Mouse (Mus musculus) heart, postnatal 0 days (tissue): ENCODE measurements around the gene Olfr657. TPM values are rescaled to one million over a fixed set of nuclear protein-coding genes. Genes with fewer than 3 reads are reported as not detected.

Source experiments
- ATAC-seq: fragments of 200-750 bp; cut with Nextera tagmentation; 2 replicates; pipeline ENCODE4 v1.8.0; 2017; ENCODE audit warnings: low read depth, moderate number of reproducible peaks, moderate library complexity; ENCODE audit not compliant: insufficient read depth
- DNase-seq: peaks from one replicate; pipeline ENCODE4 v3.0.0-alpha.2; 2016; ENCODE audit warnings: low spot score
- H3K27ac ChIP-seq: fragments of 300-500 bp; sonication (generic); 2 replicates; pipeline ENCODE4 v1.5.1; 2014; ENCODE audit warnings: low read depth, mild to moderate bottlenecking
- H3K27me3 ChIP-seq: fragments of 300-500 bp; sonication (generic); 2 replicates; pipeline ENCODE4 v1.6.1; 2014; ENCODE audit warnings: low read length, mixed read lengths; ENCODE audit not compliant: control insufficient read depth, insufficient read depth
- H3K36me3 ChIP-seq: fragments of 300-500 bp; sonication (generic); replicated peaks from 2 replicates; pipeline ENCODE4 v1.6.1; 2014; ENCODE audit warnings: low read length, mixed read lengths; ENCODE audit not compliant: control insufficient read depth, insufficient read depth
- H3K4me1 ChIP-seq: fragments of 300-500 bp; sonication (generic); 2 replicates; pipeline ENCODE4 v1.6.1; 2014; ENCODE audit warnings: antibody characterized with exemption; ENCODE audit not compliant: control insufficient read depth, insufficient read depth
- H3K4me2 ChIP-seq: fragments of 300-500 bp; sonication (generic); 2 replicates; pipeline ENCODE4 v1.6.1; 2014; ENCODE audit warnings: low read depth, mild to moderate bottlenecking, low read length, moderate library complexity
- H3K4me3 ChIP-seq: fragments of 300-500 bp; sonication (generic); 2 replicates; pipeline ENCODE4 v1.5.1; 2014; ENCODE audit warnings: low read depth, low read length
- H3K9ac ChIP-seq: fragments of 300-500 bp; sonication (generic); replicated peaks from 2 replicates; pipeline ENCODE4 v1.6.1; 2014; ENCODE audit warnings: low read depth, low read length, mixed read lengths
- H3K9me3 ChIP-seq: fragments of 300-500 bp; sonication (generic); replicated peaks from 2 replicates; pipeline ENCODE4 v1.6.1; 2016; ENCODE audit warnings: low read length; ENCODE audit not compliant: control insufficient read depth
- CTCF ChIP-seq: IDR thresholded peaks from 2 replicates; pipeline ENCODE4 v1.5.1; 2016; ENCODE audit warnings: antibody characterized with exemption, control low read depth, low read depth
- EP300 ChIP-seq: IDR thresholded peaks from 2 replicates; pipeline ENCODE4 v1.6.1; 2016; ENCODE audit warnings: antibody characterized with exemption, low read depth
- WGBS: fragments of 180-500 bp; shearing (Covaris S2); extraction: QIAGEN DNeasy Blood & Tissue Kit; methylation state at CpG from one replicate; pipeline ENCODE4 v1.1.7; 2014; 5-methylcytosine and 5-hydroxymethylcytosine counted together
- polyA plus RNA-seq: library from polyadenylated mRNA; unstranded; fragments of >200 nt; fragmentation: Nextera tagmentation; extraction: Ambion mirVana; gene quantifications from 2 replicates; pipeline ENCODE4 v1.2.1, GENCODE M21; 2015
- total RNA-seq: library from RNA; depleted of rRNA; stranded (reverse); fragments of >200 nt; gene quantifications from 2 replicates; pipeline ENCODE4 v1.2.3, GENCODE M21; 2014; ENCODE audit warnings: low replicate concordance

Olfr657 gene
- total and polyA plus RNA-seq, 2 experiments from 2014 or later: not detected

DNA sequence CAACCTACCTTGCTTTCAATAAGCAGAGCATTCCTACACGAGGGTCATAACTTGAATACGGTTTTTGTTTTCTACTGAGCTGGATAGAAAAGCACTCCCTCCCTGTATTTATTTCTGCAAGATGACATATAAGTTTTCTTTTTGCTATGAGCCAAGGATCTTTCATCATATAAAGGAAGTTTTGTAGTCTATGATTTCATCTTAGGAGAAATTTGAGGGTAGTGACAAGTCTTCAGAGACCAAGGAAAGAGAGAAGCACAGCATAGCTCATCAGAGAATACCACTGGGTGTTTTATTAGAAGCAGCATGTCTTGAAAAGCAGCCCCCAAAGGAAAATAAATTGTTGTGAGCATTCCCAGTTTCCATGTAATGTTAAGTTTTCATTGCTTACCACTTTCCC lies 22.9 kb upstream of the Olfr657 start, which contains the start of gene Olfr655:
Olfr655 (minus strand) TSS at position 101 of the 400 bp plus-strand sequence.
- Histone ChIP-seq H3K4me1 (no peaks in the 10 kb centered on the region), H3K9me3 (no peaks in the 10 kb centered on the region), H3K4me2 (no peak within 1 kb of the TSS), H3K27me3 (no peaks in the 10 kb centered on the region), H3K9ac (no peak within 1 kb of the TSS), H3K4me3 (no peak within 1 kb of the TSS), H3K36me3 (no peaks in the 10 kb centered on the region), H3K27ac (no peak within 1 kb of the TSS)
- no peak for DNase-seq
- no peak for TF ChIP-seq EP300
- no peak for TF ChIP-seq CTCF
- WGBS: 65% methylated on average over 2 of the region's 2 CpGs
- ATAC-seq: no peak

DNA sequence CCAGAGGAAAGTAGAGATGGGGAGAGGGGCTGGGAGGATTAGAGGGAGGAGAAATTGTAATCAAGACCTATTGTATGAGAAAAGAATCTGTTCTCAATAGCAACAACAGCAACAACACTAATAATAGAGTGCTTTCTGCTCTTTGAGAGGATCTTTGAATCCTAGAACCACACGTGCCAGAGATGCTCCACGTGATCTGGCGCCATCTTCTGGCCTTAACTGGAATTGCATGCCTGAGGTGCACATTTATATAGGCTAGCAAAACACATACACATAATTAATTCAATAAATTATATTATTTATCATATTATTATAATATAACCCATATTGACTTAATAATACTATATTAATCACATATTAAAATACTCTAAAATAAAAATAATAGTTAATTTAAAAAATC lies 21.4 kb upstream of the Olfr657 start:
- Histone ChIP-seq H3K4me1 (no peaks in the 10 kb centered on the region), H3K4me3 (no peak overlapping the region), H3K36me3 (no peaks in the 10 kb centered on the region), H3K27me3 (no peaks in the 10 kb centered on the region), H3K9ac (no peak overlapping the region), H3K4me2 (no peak overlapping the region), H3K9me3 (no peaks in the 10 kb centered on the region), H3K27ac (no peak overlapping the region)
- ATAC-seq (no peak), DNase-seq (no peak)
- 3% methylated on average over 3 of the region's 3 CpGs for WGBS
- TF ChIP-seq CTCF (peak; percentile 63), EP300 (no peak)

DNA sequence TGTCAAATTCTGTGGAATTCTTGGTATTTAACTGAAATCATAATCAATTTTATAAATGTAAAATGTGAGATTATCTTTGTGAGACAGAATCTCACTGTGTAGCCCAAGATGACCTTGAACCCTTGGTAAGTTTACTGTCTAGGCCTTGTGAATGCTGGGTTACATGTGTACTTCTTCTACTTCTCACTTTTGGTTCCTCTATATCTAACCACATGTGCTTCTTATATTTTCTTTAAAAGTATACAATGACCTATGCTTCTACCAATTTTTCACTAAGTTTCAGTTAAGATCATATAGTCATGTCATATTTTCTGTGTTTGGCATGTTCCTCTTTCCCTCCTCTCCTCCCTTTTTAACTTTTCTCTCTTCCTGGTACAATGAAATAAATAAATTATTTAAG lies 19.9 kb upstream of the Olfr657 start:
- Histone ChIP-seq H3K4me2 (no peak overlapping the region), H3K9ac (no peak overlapping the region), H3K9me3 (no peaks in the 10 kb centered on the region), H3K4me3 (no peak overlapping the region), H3K4me1 (no peaks in the 10 kb centered on the region), H3K27ac (no peak overlapping the region), H3K27me3 (no peaks in the 10 kb centered on the region), H3K36me3 (no peaks in the 10 kb centered on the region)
- ATAC-seq (no peak), DNase-seq (no peak)
- TF ChIP-seq CTCF (no peak), EP300 (no peak)

DNA sequence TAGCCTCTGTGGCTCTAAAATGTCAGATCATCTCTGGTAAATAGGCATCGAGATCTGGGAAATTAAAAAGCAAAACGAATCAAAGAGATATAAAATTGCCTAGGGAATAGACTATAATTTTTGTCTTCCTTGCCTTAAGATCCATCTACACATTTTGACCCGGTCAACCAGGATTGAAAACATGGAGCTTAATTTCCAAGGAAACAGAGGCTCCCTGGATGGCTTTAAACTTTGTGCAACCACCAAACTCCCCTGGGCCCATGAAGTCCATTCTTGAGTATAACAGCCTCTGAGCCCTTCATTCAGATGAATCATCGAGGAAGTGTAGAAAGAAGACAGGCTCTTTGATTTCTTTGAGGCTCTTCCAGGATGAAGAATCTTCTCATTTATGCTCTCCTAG lies 10.9 kb upstream of the Olfr657 start, which contains the start of gene Olfr656:
Olfr656 (plus strand) TSS at position 301 of the 400 bp plus-strand sequence.
- Histone ChIP-seq H3K9me3 (no peaks in the 10 kb centered on the region), H3K36me3 (no peaks in the 10 kb centered on the region), H3K4me1 (no peaks in the 10 kb centered on the region), H3K27me3 (no peaks in the 10 kb centered on the region), H3K9ac (no peak within 1 kb of the TSS), H3K4me2 (no peak within 1 kb of the TSS), H3K4me3 (no peak within 1 kb of the TSS), H3K27ac (no peak within 1 kb of the TSS)
- no peak for TF ChIP-seq CTCF
- TF ChIP-seq EP300: no peak
- ATAC-seq: no peak
- 56% methylated on average over 4 of the region's 4 CpGs for WGBS
- no peak for DNase-seq

DNA sequence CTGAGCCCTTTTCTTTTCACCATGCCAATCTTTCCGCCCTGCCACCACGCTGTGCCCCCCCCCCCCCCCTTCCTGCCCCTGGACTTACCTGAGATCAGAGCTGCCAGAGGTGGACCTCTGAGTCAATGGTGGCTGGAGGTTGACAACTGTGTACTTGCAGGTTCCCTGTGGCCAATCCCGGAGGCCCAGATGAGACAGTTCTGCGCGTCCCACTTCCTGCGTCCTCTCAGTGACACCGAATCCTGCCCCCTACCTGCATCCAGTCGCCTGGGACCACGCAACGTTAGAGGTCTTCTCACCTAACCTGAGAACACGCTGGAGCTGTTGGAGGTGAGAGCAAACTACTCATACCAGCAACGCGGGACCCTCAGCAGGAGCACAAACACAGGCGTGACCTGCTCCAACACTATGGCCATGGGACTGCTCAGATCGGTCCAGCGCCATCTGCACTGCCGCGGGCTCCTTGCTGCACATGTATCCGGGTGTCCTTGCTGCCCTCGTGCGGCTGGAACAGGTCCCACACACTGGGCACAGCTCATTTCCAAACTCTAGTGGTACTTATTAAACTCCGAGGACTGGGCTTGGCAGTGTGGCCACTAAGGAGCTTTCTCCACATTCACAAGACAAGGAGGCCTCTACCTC lies 22.4 kb downstream of the Olfr657 start, which contains the start of gene Olfr658:
Olfr658 (minus strand) TSS at position 465 of the 642 bp plus-strand sequence.
- no peak within 1 kb of the TSS for H3K27ac ChIP-seq
- H3K4me1 ChIP-seq: no peaks in the 10 kb centered on the region
- WGBS: 27% methylated on average over 21 of the region's 22 CpGs
- H3K27me3 ChIP-seq: no peaks in the 10 kb centered on the region
- H3K36me3 ChIP-seq: no peaks in the 10 kb centered on the region
- H3K9ac ChIP-seq: no peak within 1 kb of the TSS
- no peak for ATAC-seq
- no peak within 1 kb of the TSS for H3K4me2 ChIP-seq
- DNase-seq: no peak
- no peak within 1 kb of the TSS for H3K4me3 ChIP-seq
- TF ChIP-seq CTCF: peak; percentile 48
- no peak for TF ChIP-seq EP300
- H3K9me3 ChIP-seq: no peaks in the 10 kb centered on the region

DNA sequence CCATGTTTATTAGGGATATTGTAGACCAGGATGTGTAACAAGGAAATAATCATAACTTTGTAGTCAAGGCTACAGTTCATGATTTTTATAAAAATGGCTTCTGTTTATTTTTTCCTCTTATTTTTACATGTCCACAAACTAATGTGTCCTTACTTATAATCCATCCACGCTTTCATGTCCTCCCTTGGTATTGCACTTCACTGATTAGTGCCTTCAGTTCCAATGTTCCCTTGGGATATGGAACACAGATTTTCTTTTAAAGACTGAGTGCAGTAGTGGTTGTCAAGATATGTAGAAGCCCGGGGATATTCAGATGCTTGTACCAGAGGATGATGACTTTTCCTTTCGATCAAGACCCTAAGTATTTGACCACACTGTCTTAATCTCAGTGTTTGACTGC lies 41.9 kb downstream of the Olfr657 start, which contains the start of gene Olfr659:
Olfr659 (plus strand) TSS at position 301 of the 400 bp plus-strand sequence.
- Histone ChIP-seq H3K4me3 (no peak within 1 kb of the TSS), H3K9me3 (0 out of 2 replicates have a peak, but pooled peaks cover 3% of the 10 kb centered on the region), H3K9ac (no peak within 1 kb of the TSS), H3K27ac (no peak within 1 kb of the TSS), H3K4me1 (no peaks in the 10 kb centered on the region), H3K36me3 (no peaks in the 10 kb centered on the region), H3K27me3 (no peaks in the 10 kb centered on the region), H3K4me2 (no peak within 1 kb of the TSS)
- ATAC-seq (no peak), DNase-seq (no peak)
- no peak for TF ChIP-seq CTCF
- no peak for TF ChIP-seq EP300
- WGBS: 63% methylated on average over 3 of the region's 3 CpGs
